8 mouse cellular contexts compared by ENCODE assay signal in genomic region chr1:133800512-133800911, GRCm38 (mm10). TPM values are rescaled to one million over a fixed set of nuclear protein-coding genes. Genes with fewer than 3 reads are reported as not detected.
DNase-seq lines count a peak whose midpoint lies in the region; ATAC-seq and TF ChIP-seq lines count a peak whose summit lies in the region.

No protein-coding gene starts in this region.

- H3K36me3 ChIP-seq in heart, embryonic 14.5 days (ENCODE audit: control insufficient read depth, insufficient read depth, low read length) = no peaks in the 10 kb centered on the region
- H3K36me3 ChIP-seq in E14TG2a.4 (ENCODE audit: insufficient read depth, low read length) = no peaks in the 10 kb centered on the region
- no peaks in the 10 kb centered on the region for H3K36me3 ChIP-seq in limb, embryonic 12.5 days
- H3K36me3 ChIP-seq in stomach, embryonic 14.5 days (ENCODE audit: control insufficient read depth, insufficient read depth, low read length) = no peaks in the 10 kb centered on the region

- TF ChIP-seq CTCF in E14TG2a.4 (conservative IDR thresholded peaks at IDR 0.05; ENCODE audit: low read length) = no peak
- no peak for TF ChIP-seq CTCF in embryonic fibroblast, embryonic 13.5 days (IDR thresholded peaks at IDR 0.05; ENCODE audit: borderline replicate concordance, insufficient read depth, low read length)

- peak overlapping the region; percentile 62 to 85 for H3K4me3 ChIP-seq in heart, embryonic 14.5 days (ENCODE audit: control insufficient read depth in 1 of 2, insufficient read depth in 1 of 2, low read depth in 1 of 2, low read length in 2 of 2)
- peak overlapping the region; percentile 78 for H3K4me3 ChIP-seq in E14TG2a.4 (replicated peaks; ENCODE audit: low read length)
- H3K4me3 ChIP-seq in embryonic fibroblast, embryonic 13.5 days (ENCODE audit: insufficient read depth, low read length) = peak overlapping the region; percentile 69
- H3K4me3 ChIP-seq in limb, embryonic 12.5 days (replicated peaks) = peak overlapping the region; percentile 60
- peak overlapping the region; percentile 65 for H3K4me3 ChIP-seq in stomach, embryonic 14.5 days (ENCODE audit: low read depth, low read length)

- H3K27ac ChIP-seq in heart, embryonic 14.5 days (replicated peaks in 1 of 2; ENCODE audit: control insufficient read depth in 1 of 2, insufficient read depth in 1 of 2, low read depth in 2 of 2, low read length in 2 of 2) = peak overlapping the region; percentile 65 to 70
- no peak overlapping the region for H3K27ac ChIP-seq in embryonic fibroblast, embryonic 13.5 days (ENCODE audit: insufficient read depth, low read length)
- H3K27ac ChIP-seq in limb, embryonic 12.5 days = no peak overlapping the region
- peak overlapping the region; percentile 67 for H3K27ac ChIP-seq in stomach, embryonic 14.5 days (ENCODE audit: low read length)

- TF ChIP-seq POLR2A in embryonic fibroblast, embryonic 13.5 days (IDR thresholded peaks at IDR 0.05; ENCODE audit: low read depth, low read length) = no peak

- no peak for DNase-seq in heart, adult 8-10 months (ENCODE audit: low spot score)
- DNase-seq in left cerebral cortex, postnatal 36 days (ENCODE audit: low spot score in 2 of 2) = no peak
- DNase-seq in gastrocnemius, adult 18-20 months (ENCODE audit: low spot score) = no peak

- no peaks in the 10 kb centered on the region for H3K27me3 ChIP-seq in heart, embryonic 14.5 days (ENCODE audit: control insufficient read depth, insufficient read depth, low read length)
- H3K27me3 ChIP-seq in E14TG2a.4 (ENCODE audit: insufficient read depth, low read length) = peaks cover 80% of the 10 kb centered on the region
- peaks cover 15% of the 10 kb centered on the region for H3K27me3 ChIP-seq in limb, embryonic 12.5 days
- H3K27me3 ChIP-seq in stomach, embryonic 14.5 days (ENCODE audit: control insufficient read depth, insufficient read depth, low read length) = no peaks in the 10 kb centered on the region

- ATAC-seq in heart, embryonic 14.5 days (ENCODE audit: insufficient number of reproducible peaks, insufficient read depth, low FRiP score, low read depth) = peak; percentile 10; the same call in 1 of the 2 replicates
- ATAC-seq in limb, embryonic 12.5 days (ENCODE audit: insufficient number of reproducible peaks, insufficient read depth, low FRiP score, low TSS enrichment, low read depth) = 0 out of 2 replicates have a peak, but pooled peaks have one; percentile 18
- ATAC-seq in stomach, embryonic 14.5 days (ENCODE audit: insufficient number of reproducible peaks, insufficient read depth, low FRiP score, low read depth) = peak; percentile 28; the same call in 1 of the 2 replicates

- H3K9me3 ChIP-seq in heart, embryonic 14.5 days (ENCODE audit: control insufficient read depth, low read length) = no peaks in the 10 kb centered on the region
- no peaks in the 10 kb centered on the region for H3K9me3 ChIP-seq in E14TG2a.4 (ENCODE audit: low read length)
- no peaks in the 10 kb centered on the region for H3K9me3 ChIP-seq in limb, embryonic 12.5 days
- H3K9me3 ChIP-seq in stomach, embryonic 14.5 days (ENCODE audit: control insufficient read depth, low read depth, low read length) = no peaks in the 10 kb centered on the region

- peak overlapping the region; percentile 70 for H3K9ac ChIP-seq in heart, embryonic 14.5 days (ENCODE audit: low read length)
- H3K9ac ChIP-seq in limb, embryonic 12.5 days (replicated peaks) = peak overlapping the region; percentile 57; the same call in 1 of the 2 replicates
- peak overlapping the region; percentile 42; the same call in 1 of the 2 replicates for H3K9ac ChIP-seq in stomach, embryonic 14.5 days (replicated peaks; ENCODE audit: low read depth, low read length)

- WGBS in heart, embryonic 14.5 days = 0% methylated on average over 16 of the region's 16 CpGs
- under 1% methylated on average over 16 of the region's 16 CpGs for WGBS in limb, embryonic 12.5 days
- WGBS in stomach, embryonic 14.5 days = 0% methylated on average over 16 of the region's 16 CpGs

- peaks cover 24 to 44% of the 10 kb centered on the region in 2 experiments for H3K4me1 ChIP-seq in heart, embryonic 14.5 days (ENCODE audit: control insufficient read depth in 2 of 2, insufficient read depth in 2 of 2, low read length in 2 of 2)
- H3K4me1 ChIP-seq in E14TG2a.4 (replicated peaks; ENCODE audit: low read depth, low read length) = peaks cover 41% of the 10 kb centered on the region
- no peaks in the 10 kb centered on the region for H3K4me1 ChIP-seq in embryonic fibroblast, embryonic 13.5 days (ENCODE audit: control insufficient read depth, insufficient read depth, low read length)
- H3K4me1 ChIP-seq in limb, embryonic 12.5 days (replicated peaks) = peaks cover 23% of the 10 kb centered on the region
- H3K4me1 ChIP-seq in stomach, embryonic 14.5 days (ENCODE audit: control insufficient read depth, insufficient read depth, low read length) = peaks cover 25% of the 10 kb centered on the region

- intact Hi-C loops in left cerebral cortex, postnatal 36 days (cut with DNase I) = loop anchor here (2.0 to 5.0 kb wide), 2 partner anchors 64 to 87 kb away; no protein-coding TSS in a partner anchor

- peak overlapping the region; percentile 77 for H3K4me2 ChIP-seq in heart, embryonic 14.5 days (ENCODE audit: low read length)
- H3K4me2 ChIP-seq in limb, embryonic 12.5 days = peak overlapping the region; percentile 92
- H3K4me2 ChIP-seq in stomach, embryonic 14.5 days (replicated peaks; ENCODE audit: low read depth, low read length) = peak overlapping the region; percentile 88

RNA-seq across cellular contexts. Expression of gene Atp2b4, which starts 0.3 kb away (rescaled TPM):
- 18.7 and 21.3 TPM in 2 replicates for polyA plus RNA-seq in heart, embryonic 14.5 days (2014; fragmentation: Nextera tagmentation; extraction: Ambion mirVana)
- total RNA-seq in heart, adult 8-10 months (2022) = 10 to 100 TPM; 15.9 to 20.8 (median 18.8) TPM
- 37.2 and 41.3 TPM in 2 replicates for polyA plus RNA-seq in embryonic fibroblast, embryonic 13.5 days (2011; ENCODE audit: insufficient read length, low read depth, missing spikeins)
- 8.5 and 9.4 TPM in 2 replicates for polyA plus RNA-seq in limb, embryonic 12.5 days (2016; fragmentation: Nextera tagmentation; extraction: Ambion mirVana)
- polyA plus RNA-seq in stomach, embryonic 14.5 days (2014; fragmentation: Nextera tagmentation; extraction: Ambion mirVana) = 38.3 and 38.8 TPM in 2 replicates
- total RNA-seq in left cerebral cortex, postnatal 36 days (2021) = 100 to 1,000 TPM; 224 to 248 TPM
- total RNA-seq in gastrocnemius, adult 18-20 months (2021) = 10 to 100 TPM in 1 of 2 experiments, 1 to 10 TPM in 1; 7.1 to 11.6 TPM

Comparison
In these comparisons a context has a peak if more than half of its experiments do, and no peak if none do; other contexts are left out.
1. H3K27ac ChIP-seq: peak in heart, embryonic 14.5 days (2 of 2) and stomach, embryonic 14.5 days (single experiment); none in embryonic fibroblast, embryonic 13.5 days (single experiment) and limb, embryonic 12.5 days (single experiment).
2. Peak in every context shown above with its lines, with median percentiles within 50 percentile points of each other: ATAC-seq, H3K4me2 ChIP-seq, H3K4me3 ChIP-seq and H3K9ac ChIP-seq.